Mouse (Mus musculus): ENCODE data around the gene 1700025G04Rik.

1700025G04Rik gene

DNA sequence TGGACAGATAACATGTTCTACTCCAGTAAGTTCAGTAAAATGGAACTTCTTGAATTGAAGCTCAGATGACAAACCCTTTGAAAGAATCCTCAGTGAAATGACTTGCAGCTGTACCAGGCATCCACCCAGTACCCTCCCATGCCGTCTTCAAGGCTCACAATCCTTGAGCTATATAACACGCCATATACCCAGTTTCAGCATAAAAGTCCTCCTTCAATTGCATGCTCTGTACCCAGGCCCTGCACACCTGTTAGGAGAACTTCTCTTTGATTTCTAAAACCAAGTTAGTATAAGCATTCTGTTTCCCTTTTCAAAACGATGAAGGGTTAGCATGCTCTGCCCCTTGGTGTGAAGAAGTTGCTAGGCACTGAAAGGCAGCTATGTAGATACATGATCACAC, 56.2 kb downstream of the 1700025G04Rik start:
- no peak for DNase-seq (ENCODE audit: low read depth, low spot score)

DNA sequence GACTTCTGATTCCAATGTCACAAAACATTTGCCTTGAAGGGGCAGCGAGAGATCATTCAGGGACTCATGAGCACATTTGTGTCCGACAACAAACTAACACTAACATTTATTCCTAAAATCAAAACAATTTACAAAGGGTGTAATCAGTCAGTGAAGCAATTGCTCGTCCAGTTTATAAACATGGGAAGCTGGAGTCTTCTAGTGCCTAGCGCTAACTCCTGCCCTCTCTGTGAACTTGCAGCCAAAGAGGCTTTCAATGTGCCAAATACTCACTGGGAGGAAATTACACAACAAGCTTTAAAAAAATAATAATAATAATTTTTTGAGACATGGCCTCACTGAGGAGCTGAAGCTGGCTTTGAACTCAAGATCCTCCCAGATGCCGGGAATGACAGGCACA, 57.8 kb downstream of the 1700025G04Rik start:
- DNase-seq (ENCODE audit: low read depth, low spot score): no peak

DNA sequence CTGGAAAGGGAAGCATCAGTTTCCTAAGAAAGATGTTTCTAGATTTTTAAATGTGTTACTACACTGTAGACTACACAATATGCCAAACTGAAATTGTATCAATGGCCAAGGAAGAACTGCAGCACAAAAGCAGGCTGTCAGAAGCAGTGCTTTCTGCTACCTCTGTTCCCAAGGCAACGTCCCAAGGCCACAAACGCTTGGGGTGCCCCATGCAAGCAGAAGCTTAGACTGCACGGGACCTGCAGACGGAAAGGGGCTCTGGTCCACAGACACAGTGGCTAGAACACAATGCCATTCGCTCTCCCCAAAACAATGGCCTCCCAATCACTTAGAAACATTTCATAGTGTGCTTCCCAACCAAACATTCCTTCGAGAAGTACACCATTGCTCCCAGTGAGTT, 59.4 kb downstream of the 1700025G04Rik start:
- no peak for DNase-seq (ENCODE audit: low read depth, low spot score)

DNA sequence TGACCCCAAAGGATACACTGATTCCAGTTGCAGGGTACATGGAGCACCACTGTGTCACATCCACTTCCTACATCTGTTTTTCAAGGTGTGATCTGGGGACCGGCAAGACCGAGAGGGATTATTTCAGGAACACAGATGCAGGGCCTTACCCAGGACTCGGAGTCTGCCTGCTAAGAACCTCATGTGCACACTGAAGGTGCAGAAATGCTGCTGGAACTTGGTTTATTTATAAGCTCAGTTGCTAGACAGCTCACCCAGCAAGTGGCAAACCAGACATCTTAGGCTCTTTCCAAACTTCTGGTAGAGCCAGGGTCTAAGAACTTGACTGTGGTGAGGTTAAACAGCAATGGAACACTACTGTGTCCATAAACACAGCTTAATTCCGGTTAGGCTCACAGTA, 61.2 kb downstream of the 1700025G04Rik start:
- DNase-seq (ENCODE audit: low read depth, low spot score): no peak

DNA sequence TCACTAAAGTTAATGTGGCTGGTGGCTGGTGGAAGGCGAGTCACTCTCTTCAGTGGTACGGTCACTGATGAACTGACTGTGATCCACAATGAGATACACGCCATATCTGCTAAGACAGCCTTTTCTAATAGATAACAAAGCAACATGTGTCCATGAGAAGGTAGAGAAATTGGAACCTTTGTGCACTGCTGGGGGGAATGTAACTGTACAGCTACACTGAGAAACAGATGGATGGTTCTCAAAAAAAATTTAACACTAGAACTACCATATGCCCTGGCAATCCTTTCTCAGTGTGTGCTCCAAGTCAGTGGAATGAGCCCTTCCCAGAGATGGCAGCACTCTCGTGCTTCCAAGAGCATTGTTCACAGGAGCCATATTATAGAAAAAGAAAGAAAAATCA, 63.2 kb downstream of the 1700025G04Rik start:
- DNase-seq (ENCODE audit: low read depth, low spot score): no peak

DNA sequence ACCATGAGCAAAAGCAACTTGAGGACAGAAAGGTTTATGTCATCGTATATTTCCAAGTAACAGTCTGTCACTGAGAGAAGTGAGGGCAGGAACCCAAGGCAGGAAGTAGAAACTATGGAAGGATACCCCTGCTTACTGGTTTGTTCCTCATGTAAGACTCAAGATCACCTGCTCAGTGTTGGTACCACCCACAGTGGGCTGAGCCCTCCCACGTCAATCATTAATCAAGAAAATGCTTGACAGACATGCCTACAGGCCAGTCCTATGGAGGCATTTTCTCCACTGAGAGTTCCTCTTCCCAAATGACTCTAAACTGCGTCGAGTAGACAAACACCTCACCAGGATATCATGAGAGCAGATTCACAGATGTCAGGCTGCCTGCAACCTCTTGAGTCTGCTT, 64.6 kb downstream of the 1700025G04Rik start:
- no peak for DNase-seq (ENCODE audit: low read depth, low spot score)

DNA sequence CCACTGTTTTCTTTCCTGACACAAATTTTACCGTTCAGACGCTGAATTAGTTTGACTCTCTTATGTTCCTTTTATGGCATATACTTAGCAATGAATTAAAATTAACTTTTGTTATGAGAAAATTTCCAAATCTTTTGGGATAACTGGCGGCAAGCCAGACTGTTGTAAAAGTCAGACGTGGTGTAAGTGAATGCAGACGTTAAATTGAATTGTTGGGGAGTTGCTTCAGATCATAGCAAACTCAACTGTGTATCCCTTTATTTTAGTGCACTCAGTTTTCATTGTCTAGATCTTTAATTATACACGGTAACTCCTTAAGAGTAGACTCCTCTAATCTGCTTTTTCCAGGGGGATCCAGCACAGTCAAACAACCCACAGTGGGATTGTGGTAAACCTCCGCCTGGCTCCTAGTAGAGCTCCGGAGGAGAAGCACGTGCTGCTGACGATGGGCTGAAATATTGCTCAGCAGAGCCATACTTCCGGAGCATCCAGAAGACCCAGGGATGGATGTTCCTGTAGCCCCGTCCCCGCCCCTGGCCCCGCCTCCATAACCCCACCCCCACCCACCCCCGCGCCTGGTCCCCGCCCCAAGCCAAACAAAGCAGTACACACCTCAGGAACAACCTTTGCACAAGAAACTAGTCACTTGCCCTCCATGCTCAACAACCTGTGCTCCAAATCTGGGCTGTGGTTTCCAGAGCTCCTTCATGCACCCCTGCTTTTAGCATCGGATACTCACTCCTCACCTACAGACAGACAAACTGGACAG, 65.7 kb downstream of the 1700025G04Rik start:
- no peak for DNase-seq (ENCODE audit: low read depth, low spot score)

DNA sequence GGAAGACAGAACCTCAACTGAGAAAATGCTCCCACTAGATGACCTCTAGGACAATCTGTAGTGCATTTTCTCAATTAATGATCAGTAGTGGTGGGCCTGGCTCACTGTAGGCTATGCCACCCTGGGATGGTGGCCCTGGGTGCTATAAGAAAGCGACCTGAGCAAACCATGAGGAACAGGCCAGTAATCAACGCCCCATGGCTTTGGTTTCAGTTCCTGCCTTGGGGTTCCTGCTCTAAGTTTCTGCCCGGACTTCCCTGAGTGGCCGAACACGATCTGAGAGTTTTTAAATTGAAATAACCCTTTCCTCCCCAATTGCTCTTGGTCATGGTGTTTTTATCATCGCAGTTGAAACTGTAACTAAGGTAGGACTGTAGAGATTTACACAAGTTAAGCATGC, 69.1 kb downstream of the 1700025G04Rik start:
- DNase-seq (ENCODE audit: low read depth, low spot score): no peak

DNA sequence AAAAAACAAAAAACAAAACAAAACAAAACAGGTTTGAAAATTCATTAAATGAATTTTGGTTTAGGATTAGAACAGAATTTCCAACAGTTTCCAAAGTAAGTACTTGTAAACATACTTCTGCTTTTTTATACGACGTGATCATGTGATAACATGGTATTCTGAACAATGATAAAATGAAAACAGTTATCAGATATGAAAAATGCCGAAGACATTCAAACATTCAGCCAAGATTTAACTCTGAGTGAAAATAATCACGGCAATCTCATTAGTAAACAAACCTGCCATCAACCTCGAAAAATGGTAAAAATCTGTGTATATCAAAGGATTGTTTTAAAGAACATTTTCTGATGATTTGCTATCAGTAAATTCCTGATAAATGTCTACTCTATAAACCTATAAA, 69.9 kb downstream of the 1700025G04Rik start:
- DNase-seq (ENCODE audit: low read depth, low spot score): no peak

DNA sequence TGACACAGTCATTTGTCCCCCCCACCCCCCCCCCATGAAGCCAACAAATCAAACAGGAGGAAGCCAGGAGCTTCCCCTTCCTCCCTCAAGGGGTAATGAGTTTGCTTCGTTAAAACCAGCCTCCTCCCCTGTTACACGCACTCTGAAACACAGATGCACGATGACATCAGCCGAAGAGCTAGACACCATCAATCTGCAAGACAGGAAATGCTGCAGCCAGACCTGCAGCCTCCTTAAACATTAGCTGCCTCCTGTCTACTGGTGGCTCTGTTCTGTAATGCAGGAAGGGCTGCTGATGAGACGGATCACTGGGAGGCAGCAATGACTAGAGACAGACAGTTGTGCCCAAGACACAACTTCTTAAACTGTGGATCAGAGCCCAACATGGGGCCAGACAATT, 70.7 kb downstream of the 1700025G04Rik start:
- DNase-seq (ENCODE audit: low read depth, low spot score): no peak

DNA sequence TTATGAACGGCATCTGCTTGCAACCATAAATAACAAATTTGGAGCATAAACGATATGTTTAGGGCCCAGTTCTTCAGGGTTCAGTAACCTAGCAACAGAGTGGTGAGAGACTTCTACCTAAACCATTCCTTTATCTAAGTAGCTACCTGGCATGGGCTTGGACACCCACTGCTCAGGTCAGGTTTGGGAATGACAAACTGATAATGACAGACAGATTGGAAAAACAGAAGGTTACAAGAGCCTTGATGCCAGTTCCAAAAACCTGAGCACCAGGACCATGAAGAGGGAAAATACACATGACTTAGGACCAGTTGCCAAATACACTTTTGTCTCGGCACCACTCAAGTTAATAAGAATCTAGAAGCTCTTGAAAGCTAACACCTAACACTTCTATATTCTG, 71.6 kb downstream of the 1700025G04Rik start:
- no peak for DNase-seq (ENCODE audit: low read depth, low spot score)

DNA sequence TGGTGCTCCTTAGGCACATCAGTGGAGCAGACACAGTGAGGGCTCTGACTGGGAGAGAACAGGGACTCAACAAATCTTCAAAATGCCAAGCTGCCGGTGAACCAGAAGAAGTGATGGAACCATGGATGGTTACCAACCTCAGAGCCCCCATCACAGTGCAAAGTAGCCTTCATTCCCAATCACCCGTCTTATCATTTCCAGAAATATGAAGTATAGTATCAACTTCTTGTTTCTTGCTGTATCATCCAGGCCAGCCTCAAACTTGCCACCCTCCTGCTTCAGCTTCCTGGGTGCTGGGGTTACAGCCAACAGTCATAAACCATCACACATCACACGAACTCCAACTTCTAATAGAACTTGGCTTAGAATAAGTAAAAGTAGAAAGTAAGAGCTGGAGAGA, 73.3 kb downstream of the 1700025G04Rik start:
- DNase-seq (ENCODE audit: low read depth, low spot score): no peak

DNA sequence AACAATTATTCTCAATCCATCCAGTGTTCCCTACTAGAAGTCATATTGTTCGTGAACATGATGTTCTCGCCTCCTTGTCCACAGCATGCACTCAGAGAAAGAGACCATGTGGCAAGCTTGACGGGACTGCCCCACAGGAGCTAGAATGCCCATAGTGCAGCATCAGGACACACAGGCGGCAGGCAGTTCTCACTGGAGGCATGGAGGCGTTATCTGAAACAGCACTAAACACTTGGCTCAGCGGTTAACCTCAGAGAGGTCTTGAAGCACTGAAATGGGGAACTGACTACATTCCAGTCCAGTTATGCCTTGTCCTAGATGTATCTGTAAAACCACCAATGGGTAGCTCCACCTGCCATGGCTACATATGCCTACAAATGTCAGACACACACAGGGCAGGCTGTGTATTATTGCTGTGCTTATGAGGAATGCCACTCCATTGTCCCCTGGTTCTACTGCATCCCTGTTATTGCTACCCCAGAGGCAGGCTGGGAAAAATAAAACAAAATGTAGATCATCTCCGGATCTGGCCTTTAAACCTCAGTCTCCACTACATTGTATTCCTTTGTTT, 74.3 kb downstream of the 1700025G04Rik start:
- DNase-seq (ENCODE audit: low read depth, low spot score): no peak

DNA sequence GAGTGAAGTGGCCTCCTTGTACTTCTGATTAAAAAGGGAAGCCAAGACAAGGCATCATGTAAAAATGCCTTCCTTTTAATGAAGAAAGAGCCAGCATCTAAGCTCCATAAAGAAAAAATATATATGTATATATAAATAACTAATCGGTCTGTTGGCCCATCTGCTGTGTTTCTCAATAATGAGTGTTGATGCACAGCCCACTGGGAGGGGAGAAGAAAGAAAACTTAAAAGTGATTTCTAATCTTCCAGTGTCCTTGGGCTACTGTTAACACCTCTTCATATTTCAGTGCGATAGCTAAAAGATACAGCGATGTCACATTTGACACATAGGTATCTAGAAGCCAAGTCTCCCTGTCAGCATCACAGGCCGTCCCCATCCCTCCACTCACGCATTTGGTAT, 78.2 kb downstream of the 1700025G04Rik start:
- DNase-seq (ENCODE audit: low read depth, low spot score): no peak

DNA sequence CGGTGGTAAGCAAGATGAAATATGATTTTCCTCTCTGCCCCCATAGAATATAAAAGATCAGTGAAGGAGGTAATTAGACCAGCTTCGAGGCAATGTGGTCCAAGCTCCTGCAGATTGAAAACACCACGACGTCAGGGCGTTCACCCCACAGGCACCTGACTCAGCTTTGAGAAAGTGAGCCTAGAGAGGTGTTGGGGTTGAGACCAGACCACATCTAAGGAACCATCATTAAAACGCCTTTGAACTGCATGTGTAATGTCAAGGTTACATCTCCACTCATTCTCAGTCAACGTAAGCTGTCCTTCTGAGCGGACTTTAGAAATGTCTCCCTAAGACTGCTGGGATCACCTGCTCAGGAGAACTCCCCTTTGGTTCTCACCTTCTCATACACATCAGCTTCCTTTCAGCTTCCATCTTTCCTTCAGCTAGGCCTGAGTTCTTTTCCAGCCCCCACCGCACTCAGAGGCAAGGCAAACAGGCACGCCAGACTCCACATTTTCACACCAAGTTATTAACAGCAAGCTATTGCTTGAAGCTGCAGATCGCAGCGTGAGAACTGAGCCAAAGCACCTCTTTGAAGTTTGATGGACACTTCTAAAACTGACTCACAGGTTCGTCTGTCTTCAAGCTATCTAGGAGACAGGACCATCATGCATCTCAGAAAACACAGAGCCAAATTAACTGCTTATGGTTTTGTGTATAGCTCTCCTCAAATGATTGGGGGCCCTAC, 79.5 kb downstream of the 1700025G04Rik start:
- no peak for DNase-seq (ENCODE audit: low read depth, low spot score)

DNA sequence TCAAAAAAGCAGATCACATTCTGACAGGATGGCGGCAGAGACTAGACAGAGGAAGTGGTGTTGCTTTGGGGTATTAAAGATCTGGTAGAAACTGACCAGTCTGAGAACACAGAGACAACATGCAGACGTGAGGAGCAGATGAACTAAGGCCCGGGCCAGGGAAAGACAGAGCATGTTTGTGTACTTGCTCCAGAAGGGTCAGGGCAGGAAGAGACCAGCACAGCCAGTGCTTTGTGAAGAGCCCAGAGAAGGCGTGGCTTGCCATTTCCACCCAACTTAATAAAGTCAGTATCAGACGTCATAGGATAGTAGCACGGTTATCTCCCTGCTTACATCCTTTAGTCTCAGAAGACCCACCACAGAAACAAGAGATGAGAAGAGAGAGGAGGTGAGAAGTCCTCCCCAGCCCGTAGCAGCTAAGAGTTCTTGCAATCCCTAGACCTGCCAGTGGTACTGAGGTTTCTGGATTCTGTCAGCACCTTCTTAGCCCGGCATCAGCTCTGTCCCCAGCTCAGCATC, 81.4 kb downstream of the 1700025G04Rik start:
- no peak for DNase-seq (ENCODE audit: low read depth, low spot score)

DNA sequence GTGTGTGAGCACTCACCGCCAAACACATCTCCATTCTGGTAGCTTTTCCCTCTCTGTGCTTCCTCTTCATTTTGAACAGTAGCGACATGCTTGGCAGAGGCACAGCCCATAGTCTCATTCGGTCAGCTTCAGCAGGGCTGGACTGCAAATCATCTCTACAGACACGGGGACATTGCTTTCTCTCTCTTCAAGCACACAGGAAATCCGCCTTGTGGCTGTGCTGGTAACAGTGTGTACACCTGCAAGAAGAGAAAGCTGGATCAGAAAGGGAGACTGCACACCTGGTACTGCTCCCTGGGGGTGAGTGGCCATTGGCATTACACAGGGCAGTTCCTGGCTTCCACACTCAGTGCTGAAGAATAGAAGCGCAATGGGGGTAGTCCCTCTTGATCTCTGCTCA, 83.4 kb downstream of the 1700025G04Rik start:
- no peak for DNase-seq (ENCODE audit: low read depth, low spot score)

DNA sequence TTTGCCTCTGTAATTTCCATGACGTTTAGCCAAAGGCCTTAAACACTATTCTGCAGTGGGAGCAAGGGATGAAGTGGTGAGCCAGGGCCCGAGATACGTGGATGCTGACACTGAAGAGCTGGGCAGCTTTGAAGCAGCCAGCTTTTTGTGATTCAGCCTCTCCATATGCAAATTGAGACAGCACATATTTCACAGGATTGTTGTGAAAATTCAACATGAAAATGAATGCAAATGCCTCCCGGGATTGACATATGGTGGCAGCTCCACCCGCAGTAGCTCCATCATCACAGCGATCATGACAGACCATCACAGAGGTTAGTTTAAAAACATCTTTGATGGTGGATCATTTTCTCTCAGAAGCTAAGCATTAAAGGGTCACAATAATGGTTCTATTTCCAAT, 85.4 kb downstream of the 1700025G04Rik start:
- DNase-seq (ENCODE audit: low read depth, low spot score): no peak

DNA sequence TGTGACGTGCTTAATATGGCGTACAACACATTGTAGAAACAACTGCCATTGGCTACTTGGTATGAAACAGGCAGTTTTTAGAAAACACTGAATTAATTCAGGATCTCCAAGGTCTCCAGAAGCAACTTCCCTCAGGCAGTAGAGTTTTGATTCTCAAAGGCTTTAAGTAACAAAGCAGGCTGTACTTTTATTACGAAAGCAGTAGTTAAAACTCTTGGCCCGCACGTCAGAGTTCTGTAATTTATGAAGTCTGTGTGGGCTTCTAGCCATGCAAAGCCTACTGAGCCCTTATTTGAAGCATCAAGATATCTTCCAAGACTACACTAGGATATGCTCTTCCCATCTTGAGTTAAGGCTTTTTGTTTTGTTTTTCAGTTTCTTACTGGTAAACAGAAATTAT, 89.5 kb downstream of the 1700025G04Rik start:
- no peak for DNase-seq (ENCODE audit: low read depth, low spot score)

DNA sequence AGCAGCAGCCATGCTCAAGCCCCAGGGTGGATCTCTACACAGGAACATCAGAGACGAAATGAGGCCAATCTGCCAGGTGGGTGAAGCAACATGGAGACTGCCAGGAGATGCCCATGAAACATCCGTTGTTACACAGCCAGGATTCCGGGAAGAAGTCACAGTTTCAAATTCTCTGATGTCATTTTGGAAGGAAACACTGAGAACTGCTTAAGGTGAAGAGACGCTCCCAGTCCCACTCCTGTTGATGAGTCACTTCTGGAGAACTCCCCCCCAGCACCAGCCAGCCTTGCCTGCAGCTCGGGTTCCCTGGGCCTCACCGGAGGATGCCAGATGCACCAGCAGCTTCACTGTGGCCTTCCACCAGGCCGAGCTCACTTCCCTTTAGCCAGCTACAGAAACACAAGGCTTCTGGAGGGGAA, 90.5 kb downstream of the 1700025G04Rik start:
- DNase-seq (ENCODE audit: low read depth, low spot score): no peak

DNA sequence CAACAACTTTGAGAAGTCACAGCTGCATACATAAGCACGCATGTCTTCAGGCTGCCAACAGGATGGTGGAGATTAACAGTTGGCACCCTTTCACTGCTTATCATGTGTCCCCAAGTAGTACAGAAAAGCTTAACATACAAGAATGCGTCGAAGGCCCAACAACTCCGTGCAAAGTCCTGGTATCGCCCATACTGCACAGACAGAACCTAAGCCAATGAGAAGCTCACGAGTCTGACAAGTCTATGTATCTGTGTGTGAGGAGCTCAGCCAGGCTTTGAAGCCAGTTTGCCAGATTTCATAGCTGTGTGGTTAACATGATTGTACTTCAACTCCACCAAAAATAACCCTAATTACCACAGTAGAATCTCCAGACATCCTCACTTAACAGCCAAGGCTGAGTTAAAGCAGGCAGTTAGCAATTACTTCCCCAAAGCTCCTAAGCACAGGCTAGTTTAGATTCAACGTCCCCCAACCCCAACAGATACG, 91.2 kb downstream of the 1700025G04Rik start:
- DNase-seq (ENCODE audit: low read depth, low spot score): no peak

DNA sequence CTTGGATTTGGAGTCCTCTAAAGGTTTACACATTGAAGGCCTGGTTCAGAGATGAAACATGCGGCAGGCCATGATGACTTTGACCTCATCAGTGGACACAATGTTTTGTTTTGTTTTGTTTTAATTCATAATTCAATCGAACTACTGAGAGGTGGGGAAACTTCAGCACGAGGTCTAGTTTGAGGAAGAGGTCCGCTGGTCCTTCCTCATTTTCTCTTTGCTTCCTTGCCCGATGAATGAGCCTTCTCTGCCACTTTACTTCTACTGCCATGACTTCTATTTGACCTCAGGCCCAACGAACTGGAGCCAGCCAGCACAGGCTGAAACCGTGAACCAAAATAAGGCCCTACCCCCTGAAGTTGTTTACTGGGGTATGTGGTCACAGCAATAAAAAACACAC, 92.3 kb downstream of the 1700025G04Rik start:
- no peak for DNase-seq (ENCODE audit: low read depth, low spot score)
